Mouse (Mus musculus) embryo, embryonic 10.5 days (tissue): ENCODE measurements around the gene Unkl.

Experiments used
- DNase-seq: peaks from one replicate; pipeline ENCODE4 v3.0.0-alpha.2; 2015; ENCODE audit warnings: low spot score

The Unkl gene

DNA sequence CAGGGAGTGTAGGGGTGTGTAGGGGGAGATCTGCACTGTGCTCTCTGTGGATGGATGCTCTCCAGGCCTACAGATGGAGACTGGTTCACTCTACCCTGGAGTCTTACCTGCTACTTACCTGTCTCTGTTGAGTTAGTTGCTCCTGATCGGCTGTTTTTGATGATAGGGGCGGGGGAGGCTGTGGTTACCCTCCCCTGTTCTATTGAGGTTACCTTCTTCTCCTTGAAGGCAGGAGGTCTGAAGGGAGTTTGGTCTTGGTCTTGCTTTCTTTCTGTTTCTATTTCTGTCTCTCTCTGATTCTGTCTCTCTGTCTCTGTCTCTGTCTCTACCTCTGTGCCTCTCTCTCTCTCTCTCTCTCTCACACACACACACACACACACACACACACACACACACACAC, 66.9 kb downstream of the Unkl start:
- no peak for DNase-seq

DNA sequence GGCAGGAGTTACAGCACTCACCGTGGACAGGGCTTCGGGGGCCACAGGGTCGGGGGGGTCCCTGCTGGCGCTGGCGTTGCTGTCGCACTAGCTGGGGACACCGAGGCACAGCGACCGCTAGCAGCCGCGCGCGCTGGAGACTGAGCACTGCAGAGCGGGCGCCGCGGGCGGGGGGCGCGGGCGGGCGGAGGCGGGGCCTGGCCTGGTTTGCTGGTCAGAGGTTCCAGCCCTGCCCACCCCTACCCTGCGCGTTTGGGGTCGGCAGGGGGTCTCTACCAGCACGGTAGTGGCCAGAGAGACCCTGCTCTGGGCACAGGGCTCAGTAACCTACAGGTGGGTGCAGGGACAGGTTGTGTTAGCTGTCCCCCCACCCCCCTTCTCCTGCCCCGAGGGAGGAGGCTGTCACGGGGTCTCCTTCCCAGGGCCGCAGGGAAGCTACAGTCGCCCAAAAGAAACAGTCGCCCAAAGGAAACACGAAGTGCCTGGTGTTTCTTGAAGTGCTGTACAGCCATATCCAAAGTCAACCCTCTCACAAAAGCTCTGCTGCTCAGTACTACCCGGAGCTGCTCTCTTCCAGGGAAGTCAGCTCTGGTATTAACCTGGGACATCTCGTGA, 68.0 kb downstream of the Unkl start, which contains the start of gene Baiap3:
Baiap3 (minus strand) TSS at position 225 of the 615 bp plus-strand sequence.
- peak; percentile 54 for DNase-seq

DNA sequence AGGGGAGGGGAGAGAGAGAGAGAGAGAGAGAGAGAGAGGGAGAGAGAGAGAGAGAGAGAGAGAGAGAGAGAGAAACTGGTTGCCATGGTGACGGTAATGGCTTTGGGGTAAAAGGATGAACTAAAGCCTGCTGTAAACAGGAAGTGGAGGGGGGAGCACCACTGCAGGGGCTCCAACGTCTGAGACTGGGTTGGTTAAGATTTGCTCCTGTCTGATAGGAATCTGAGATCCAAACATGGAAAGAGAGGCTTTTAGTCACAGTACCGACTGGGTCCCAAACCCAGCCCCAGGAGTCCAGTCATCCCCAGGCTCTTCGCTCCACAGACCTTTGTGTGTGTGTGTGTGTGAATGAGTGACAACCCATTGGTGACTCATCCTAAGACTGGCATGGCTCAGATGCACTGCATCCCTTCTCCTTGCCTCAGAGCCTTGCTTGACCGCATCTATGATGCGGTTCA, 69.6 kb downstream of the Unkl start:
- no peak for DNase-seq

DNA sequence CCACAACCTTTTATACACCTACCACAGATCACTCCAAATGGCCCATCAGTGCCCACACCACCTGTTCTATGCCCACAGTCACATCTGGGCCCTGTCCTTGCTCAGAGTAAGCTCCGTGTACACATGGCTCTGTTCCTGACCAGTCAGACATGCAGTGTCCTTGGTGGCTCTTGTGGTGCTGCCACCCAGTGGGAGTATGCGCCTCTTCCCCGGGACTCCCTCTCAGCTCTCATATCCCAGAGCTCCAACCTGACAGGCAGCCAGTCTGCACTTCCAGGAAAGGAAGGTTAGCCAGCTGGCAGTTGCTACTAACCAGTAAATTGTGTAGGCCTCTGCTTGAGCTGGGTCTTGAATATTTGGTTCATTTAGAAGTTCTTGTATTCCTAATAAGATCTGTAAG, 76.3 kb downstream of the Unkl start:
- no peak for DNase-seq

DNA sequence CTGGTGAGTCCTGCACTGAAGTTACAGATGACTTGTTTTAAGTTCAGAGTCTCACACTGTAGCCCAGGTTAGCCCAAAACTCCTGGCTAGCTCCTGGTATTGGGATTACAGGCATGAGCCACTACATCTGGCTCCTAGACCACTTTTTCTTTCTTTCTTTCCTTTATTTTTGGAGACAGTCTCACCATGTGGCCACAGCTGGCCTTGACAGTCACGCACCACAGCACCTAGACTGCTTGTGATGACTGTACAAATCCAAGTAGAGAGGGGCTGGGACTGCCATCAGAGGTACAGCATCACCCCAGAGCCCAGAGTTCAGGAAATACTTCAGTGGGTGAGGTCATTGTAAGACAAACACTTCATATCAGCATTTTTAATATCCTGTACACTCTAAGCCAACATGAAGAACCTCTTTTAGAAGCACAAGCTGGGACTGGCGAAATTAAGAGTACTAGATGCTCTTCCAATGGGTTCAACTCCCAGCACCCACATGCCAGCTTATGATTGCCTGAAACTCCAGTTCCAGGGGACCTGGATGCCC, 82.7 kb downstream of the Unkl start:
- no peak for DNase-seq

- DNase-seq: peak; percentile 27
Observed at GRCm38 (mm10) chr17:25272326-25272725, 84.1 kb downstream of the Unkl start.

DNA sequence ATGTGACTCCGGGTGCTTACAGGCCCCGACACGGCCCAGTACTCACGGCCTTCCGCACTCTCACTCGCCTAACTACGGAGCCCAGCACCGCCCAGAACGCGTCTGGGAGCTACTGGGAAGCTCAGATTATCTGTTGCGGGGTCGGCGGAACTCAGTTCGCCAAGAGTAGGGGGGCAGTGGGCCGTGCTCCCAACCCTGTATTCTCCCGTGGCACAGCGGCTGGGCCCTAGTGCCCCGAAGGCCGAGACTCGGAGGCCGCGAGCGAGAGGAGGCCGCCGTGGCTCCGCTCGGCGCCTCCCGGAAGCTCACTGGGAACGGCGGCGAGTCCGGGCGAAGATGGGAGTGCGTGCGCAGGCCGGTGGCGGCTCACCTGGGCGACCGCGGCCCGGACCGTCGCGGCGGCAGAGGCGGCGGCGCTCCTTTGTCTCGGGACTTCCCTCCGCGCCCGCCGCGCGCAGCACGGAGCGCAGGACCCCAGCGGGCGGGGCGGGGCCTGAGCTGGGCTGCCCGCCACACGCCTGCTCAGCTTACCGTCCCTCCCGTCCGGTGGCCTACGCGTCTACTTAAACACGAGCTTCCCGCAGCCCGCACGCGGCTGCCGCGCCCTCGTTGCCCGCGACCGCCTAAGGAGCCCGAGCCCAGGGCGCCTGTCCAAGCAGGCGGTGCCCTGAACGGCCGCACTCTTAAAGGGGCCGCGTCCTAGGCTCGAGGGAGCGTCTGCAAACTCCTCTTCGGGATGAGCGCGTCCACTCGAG, 84.9 kb downstream of the Unkl start:
- DNase-seq: peak; percentile 92

- DNase-seq: peak; percentile 98
Observed at GRCm38 (mm10) chr17:25273706-25274501, 85.7 kb downstream of the Unkl start.

- no peak for DNase-seq
Observed at GRCm38 (mm10) chr17:25274571-25275346, 86.6 kb downstream of the Unkl start, which contains the start of gene Ube2i. Gene Ube2i, minus strand, starts transcription at chr17:25274622.

GRCm38 (mm10) chr17:25275833-25276232, 87.6 kb downstream of the Unkl start:
- DNase-seq: no peak

DNA sequence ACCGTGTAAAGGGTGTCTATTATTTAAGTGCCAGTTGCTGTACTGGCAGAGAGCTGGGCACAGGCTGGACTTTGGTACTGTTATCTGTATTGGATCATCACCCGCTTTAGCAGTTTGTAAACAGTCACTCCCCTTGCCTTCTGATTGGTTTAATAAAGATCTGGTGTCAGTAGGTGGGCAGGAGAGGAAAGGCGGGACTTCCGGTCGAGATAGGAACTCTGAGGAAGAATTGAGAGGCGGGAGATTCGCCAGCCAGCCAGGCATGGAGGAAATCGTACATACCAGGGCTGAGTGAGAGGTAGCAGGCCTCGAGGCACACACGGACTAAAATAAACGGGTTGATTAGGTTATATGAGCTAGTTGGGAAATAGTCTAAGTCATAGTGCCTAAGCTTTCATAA, 93.9 kb downstream of the Unkl start:
- no peak for DNase-seq
